Mouse (Mus musculus): ENCODE results near the gene Cacng6.

Cacng6 gene

GRCm38 (mm10) chr7:3457841-3458217 lies 33.8 kb downstream of the Cacng6 start:
- H3K4me3 ChIP-seq (replicated peaks; ENCODE audit: low read length): no peak overlapping the region
- H3K4me1 ChIP-seq (replicated peaks; ENCODE audit: low read depth, low read length): peaks cover 16% of the 10 kb centered on the region
- no peaks in the 10 kb centered on the region for H3K36me3 ChIP-seq (ENCODE audit: insufficient read depth, low read length)
- no peak for TF ChIP-seq CTCF (conservative IDR thresholded peaks at IDR 0.05; ENCODE audit: low read length)
- no peak for TF ChIP-seq NANOG (IDR thresholded peaks at IDR 0.05; ENCODE audit: borderline replicate concordance, low read length)
- no peak for TF ChIP-seq POU5F1 (IDR thresholded peaks at IDR 0.05; ENCODE audit: borderline replicate concordance, low read length)
- H3K27me3 ChIP-seq (ENCODE audit: insufficient read depth, low read length): peaks cover 3% of the 10 kb centered on the region; the same call in 1 of the 2 replicates
- peaks cover 4% of the 10 kb centered on the region; the same call in 1 of the 2 replicates for H3K9me3 ChIP-seq (ENCODE audit: low read length)

- no peak overlapping the region for H3K4me3 ChIP-seq (replicated peaks; ENCODE audit: low read length)
- TF ChIP-seq POU5F1 (IDR thresholded peaks at IDR 0.05; ENCODE audit: borderline replicate concordance, low read length): no peak
- no peak for TF ChIP-seq CTCF (conservative IDR thresholded peaks at IDR 0.05; ENCODE audit: low read length)
- TF ChIP-seq NANOG (IDR thresholded peaks at IDR 0.05; ENCODE audit: borderline replicate concordance, low read length): no peak
- peaks cover 3% of the 10 kb centered on the region; the same call in 1 of the 2 replicates for H3K27me3 ChIP-seq (ENCODE audit: insufficient read depth, low read length)
- H3K36me3 ChIP-seq (ENCODE audit: insufficient read depth, low read length): no peaks in the 10 kb centered on the region
- peaks cover 11% of the 10 kb centered on the region for H3K4me1 ChIP-seq (replicated peaks; ENCODE audit: low read depth, low read length)
- H3K9me3 ChIP-seq (ENCODE audit: low read length): peaks cover 4% of the 10 kb centered on the region; the same call in 1 of the 2 replicates
These were observed 36.3 kb downstream of the Cacng6 start for GRCm38 (mm10) chr7:3460261-3460660.

GRCm38 (mm10) chr7:3463306-3463705 lies 39.3 kb downstream of the Cacng6 start:
- no peaks in the 10 kb centered on the region; the same call in 1 of the 2 replicates for H3K4me1 ChIP-seq (replicated peaks; ENCODE audit: low read depth, low read length)
- no peak for TF ChIP-seq CTCF (conservative IDR thresholded peaks at IDR 0.05; ENCODE audit: low read length)
- no peak for TF ChIP-seq NANOG (IDR thresholded peaks at IDR 0.05; ENCODE audit: borderline replicate concordance, low read length)
- no peak for TF ChIP-seq POU5F1 (IDR thresholded peaks at IDR 0.05; ENCODE audit: borderline replicate concordance, low read length)
- peaks cover 4% of the 10 kb centered on the region; the same call in 1 of the 2 replicates for H3K9me3 ChIP-seq (ENCODE audit: low read length)
- no peaks in the 10 kb centered on the region for H3K36me3 ChIP-seq (ENCODE audit: insufficient read depth, low read length)
- H3K4me3 ChIP-seq (replicated peaks; ENCODE audit: low read length): no peak overlapping the region
- peaks cover 3% of the 10 kb centered on the region; the same call in 1 of the 2 replicates for H3K27me3 ChIP-seq (ENCODE audit: insufficient read depth, low read length)

- H3K4me3 ChIP-seq (replicated peaks; ENCODE audit: low read length): no peak overlapping the region
- H3K9me3 ChIP-seq (ENCODE audit: low read length): no peaks in the 10 kb centered on the region
- TF ChIP-seq POU5F1 (IDR thresholded peaks at IDR 0.05; ENCODE audit: borderline replicate concordance, low read length): no peak
- no peak for TF ChIP-seq NANOG (IDR thresholded peaks at IDR 0.05; ENCODE audit: borderline replicate concordance, low read length)
- TF ChIP-seq CTCF (conservative IDR thresholded peaks at IDR 0.05; ENCODE audit: low read length): no peak
- H3K36me3 ChIP-seq (ENCODE audit: insufficient read depth, low read length): no peaks in the 10 kb centered on the region
- no peaks in the 10 kb centered on the region for H3K4me1 ChIP-seq (replicated peaks; ENCODE audit: low read depth, low read length)
- no peaks in the 10 kb centered on the region for H3K27me3 ChIP-seq (ENCODE audit: insufficient read depth, low read length)
These were observed 44.6 kb downstream of the Cacng6 start for GRCm38 (mm10) chr7:3468614-3469013.

- peaks cover 18% of the 10 kb centered on the region for H3K4me1 ChIP-seq (replicated peaks; ENCODE audit: low read depth, low read length)
- no peak overlapping the region for H3K4me3 ChIP-seq (replicated peaks; ENCODE audit: low read length)
- H3K9me3 ChIP-seq (ENCODE audit: low read length): no peaks in the 10 kb centered on the region; the same call in 1 of the 2 replicates
- H3K36me3 ChIP-seq (ENCODE audit: insufficient read depth, low read length): no peaks in the 10 kb centered on the region
- TF ChIP-seq POU5F1 (IDR thresholded peaks at IDR 0.05; ENCODE audit: borderline replicate concordance, low read length) (no peak), CTCF (conservative IDR thresholded peaks at IDR 0.05; ENCODE audit: low read length) (no peak), NANOG (IDR thresholded peaks at IDR 0.05; ENCODE audit: borderline replicate concordance, low read length) (no peak)
- H3K27me3 ChIP-seq (ENCODE audit: insufficient read depth, low read length): no peaks in the 10 kb centered on the region
These were observed 48.8 kb downstream of the Cacng6 start for GRCm38 (mm10) chr7:3472774-3473173.

- Histone ChIP-seq H3K4me3 (replicated peaks; ENCODE audit: low read length) (peak overlapping the region; percentile 63), H3K27me3 (ENCODE audit: insufficient read depth, low read length) (no peaks in the 10 kb centered on the region), H3K36me3 (ENCODE audit: insufficient read depth, low read length) (no peaks in the 10 kb centered on the region), H3K4me1 (replicated peaks; ENCODE audit: low read depth, low read length) (peaks cover 18% of the 10 kb centered on the region), H3K9me3 (ENCODE audit: low read length) (peaks cover 14% of the 10 kb centered on the region)
- TF ChIP-seq POU5F1 (IDR thresholded peaks at IDR 0.05; ENCODE audit: borderline replicate concordance, low read length): no peak
- no peak for TF ChIP-seq CTCF (conservative IDR thresholded peaks at IDR 0.05; ENCODE audit: low read length)
- no peak for TF ChIP-seq NANOG (IDR thresholded peaks at IDR 0.05; ENCODE audit: borderline replicate concordance, low read length)
These were observed 50.5 kb downstream of the Cacng6 start for GRCm38 (mm10) chr7:3474291-3475080.

- 0 out of 2 replicates have a peak, but pooled peaks cover under 1% of the 10 kb centered on the region for H3K36me3 ChIP-seq (ENCODE audit: insufficient read depth, low read length)
- H3K27me3 ChIP-seq (ENCODE audit: insufficient read depth, low read length): no peaks in the 10 kb centered on the region
- TF ChIP-seq POU5F1 (IDR thresholded peaks at IDR 0.05; ENCODE audit: borderline replicate concordance, low read length): no peak
- TF ChIP-seq NANOG (IDR thresholded peaks at IDR 0.05; ENCODE audit: borderline replicate concordance, low read length): no peak
- TF ChIP-seq CTCF (conservative IDR thresholded peaks at IDR 0.05; ENCODE audit: low read length): no peak
- H3K4me1 ChIP-seq (replicated peaks; ENCODE audit: low read depth, low read length): peaks cover 18% of the 10 kb centered on the region
- H3K9me3 ChIP-seq (ENCODE audit: low read length): peaks cover 35% of the 10 kb centered on the region
- no peak overlapping the region for H3K4me3 ChIP-seq (replicated peaks; ENCODE audit: low read length)
These were observed 52.7 kb downstream of the Cacng6 start for GRCm38 (mm10) chr7:3476728-3477127.

GRCm38 (mm10) chr7:3481948-3482608 lies 58.1 kb downstream of the Cacng6 start:
- H3K4me1 ChIP-seq (replicated peaks; ENCODE audit: low read depth, low read length): no peaks in the 10 kb centered on the region
- no peaks in the 10 kb centered on the region for H3K27me3 ChIP-seq (ENCODE audit: insufficient read depth, low read length)
- H3K4me3 ChIP-seq (replicated peaks; ENCODE audit: low read length): no peak overlapping the region
- H3K36me3 ChIP-seq (ENCODE audit: insufficient read depth, low read length): 0 out of 2 replicates have a peak, but pooled peaks cover 5% of the 10 kb centered on the region
- no peak for TF ChIP-seq POU5F1 (IDR thresholded peaks at IDR 0.05; ENCODE audit: borderline replicate concordance, low read length)
- no peak for TF ChIP-seq NANOG (IDR thresholded peaks at IDR 0.05; ENCODE audit: borderline replicate concordance, low read length)
- TF ChIP-seq CTCF (conservative IDR thresholded peaks at IDR 0.05; ENCODE audit: low read length): no peak
- peaks cover 78% of the 10 kb centered on the region for H3K9me3 ChIP-seq (ENCODE audit: low read length)

Measured in E14TG2a.4 (cell line).